Mouse (Mus musculus) myocyte (in vitro differentiated cells): ENCODE results near the gene Morn1.

Source experiments
- MYOD1 ChIP-seq, 3 experiments: IDR thresholded peaks; one replicate each; pipeline ENCODE4 v1.6.1; 2011; ENCODE audit warnings: control low read depth in 2 of 3, low read depth in 2 of 3, mild to moderate bottlenecking in 2 of 3, moderate library complexity in 1 of 3; ENCODE audit not compliant: insufficient read length in 2 of 3, control insufficient read depth in 1 of 3
- POLR2A ChIP-seq: IDR thresholded peaks from one replicate; pipeline ENCODE4 v1.6.1; 2011; ENCODE audit warnings: low read depth, mild to moderate bottlenecking, control low read depth, moderate library complexity; ENCODE audit not compliant: insufficient read length

DNA sequence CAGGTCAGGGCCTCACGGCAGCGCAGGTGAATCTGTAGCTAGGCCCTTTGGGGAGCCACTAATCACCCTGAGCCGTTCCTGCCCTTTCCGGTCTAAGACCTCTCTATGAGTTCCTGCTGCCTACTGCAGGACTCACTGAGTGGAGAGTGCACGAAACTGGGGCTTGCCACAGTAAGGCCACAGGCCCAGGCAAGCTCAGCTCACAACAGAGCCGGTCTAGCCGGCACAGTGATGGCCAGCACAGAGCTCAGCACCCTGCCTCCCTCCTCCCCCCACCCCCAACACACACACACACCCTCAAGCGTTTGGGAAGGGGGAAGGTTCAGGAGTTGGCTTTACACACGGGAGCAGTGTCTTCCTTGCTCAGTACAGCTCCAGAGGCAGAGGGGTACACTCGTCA, 28.1 kb upstream of the Morn1 start:
- TF ChIP-seq MYOD1 (IDR thresholded peaks at IDR 0.05; ENCODE audit: control insufficient read depth in 1 of 3, insufficient read length in 2 of 3, low read depth in 2 of 3) (no peak), POLR2A (no peak)
